Mouse (Mus musculus) liver, embryonic 16.5 days (tissue): Measurements from ENCODE around the gene Zfp973. TPM values are rescaled to one million over a fixed set of nuclear protein-coding genes. Genes with fewer than 3 reads are reported as not detected.
"Not testable (repeated sequence)": the region's sequence is repeated elsewhere in the genome, so short reads cannot be mapped to it uniquely, and the experiment has no call there.

Experiments used
- ATAC-seq: fragments of 200-750 bp; cut with Nextera tagmentation; 2 replicates; pipeline ENCODE4 v1.8.0; 2017; ENCODE audit warnings: low read depth, mild to moderate bottlenecking, moderate number of reproducible peaks, moderate library complexity
- H3K27ac ChIP-seq: fragments of 300-500 bp; sonication (generic); 2 replicates; pipeline ENCODE4 v1.5.1; 2014; ENCODE audit warnings: mild to moderate bottlenecking, low read length
- H3K27me3 ChIP-seq: fragments of 300-500 bp; sonication (generic); 2 replicates; pipeline ENCODE4 v1.6.1; 2014; ENCODE audit warnings: low read depth, low read length, mixed read lengths; ENCODE audit not compliant: control insufficient read depth, insufficient read depth
- H3K36me3 ChIP-seq: fragments of 300-500 bp; sonication (generic); 2 replicates; pipeline ENCODE4 v1.6.1; 2014; ENCODE audit warnings: mild to moderate bottlenecking; ENCODE audit not compliant: control insufficient read depth, insufficient read depth
- H3K4me1 ChIP-seq: fragments of 300-500 bp; sonication (generic); 2 replicates; pipeline ENCODE4 v1.6.1; 2014; ENCODE audit warnings: low read depth, low read length, mixed read lengths; ENCODE audit not compliant: control insufficient read depth
- H3K4me2 ChIP-seq: fragments of 300-500 bp; sonication (generic); 2 replicates; pipeline ENCODE4 v1.6.1; 2014; ENCODE audit warnings: low read depth, low read length, mixed read lengths
- H3K4me3 ChIP-seq: fragments of 300-500 bp; sonication (generic); 2 replicates; pipeline ENCODE4 v1.5.1; 2014; ENCODE audit warnings: low read depth, mild to moderate bottlenecking, low read length
- H3K9ac ChIP-seq: fragments of 300-500 bp; sonication (generic); 2 replicates; pipeline ENCODE4 v1.6.1; 2014; ENCODE audit warnings: low read depth, low read length
- H3K9me3 ChIP-seq: fragments of 300-500 bp; sonication (generic); replicated peaks from 2 replicates; pipeline ENCODE4 v1.6.1; 2016; ENCODE audit warnings: low read length; ENCODE audit not compliant: control insufficient read depth
- WGBS: fragments of 180-500 bp; shearing (Covaris S2); extraction: QIAGEN DNeasy Blood & Tissue Kit; methylation state at CpG from one replicate; pipeline ENCODE4 v1.1.7; 2014; ENCODE audit not compliant: insufficient replicate concordance; 5-methylcytosine and 5-hydroxymethylcytosine counted together
- polyA plus RNA-seq: library from polyadenylated mRNA; unstranded; fragments of >200 nt; fragmentation: Nextera tagmentation; extraction: Ambion mirVana; gene quantifications from 2 replicates; pipeline ENCODE4 v1.2.1, GENCODE M21; 2015

Zfp973 gene
- 2.5 and 2.8 TPM in 2 replicates for polyA plus RNA-seq

DNA sequence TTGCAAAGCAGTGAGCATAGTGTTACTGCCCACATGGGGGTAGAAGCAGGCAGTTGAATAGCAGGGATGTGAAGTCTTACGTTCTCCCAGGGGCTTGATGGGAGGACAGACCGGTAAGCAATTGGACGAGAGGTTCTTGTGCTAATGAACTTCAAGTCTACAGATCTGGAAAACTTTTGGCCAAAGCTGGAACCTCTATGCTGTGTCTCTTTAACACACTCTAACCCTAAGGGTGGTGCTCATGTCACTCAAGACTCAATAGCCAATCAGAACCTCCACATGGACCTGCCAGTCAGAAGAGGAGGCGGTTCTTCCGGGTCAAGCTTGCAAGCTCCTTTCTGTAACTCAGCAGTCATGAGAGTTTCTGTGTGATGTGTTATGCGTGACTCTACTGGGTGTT is at the start of gene Zfp973:
TSS of gene Zfp973 (plus strand) at position 301 of the 400 bp plus-strand sequence.
- H3K9ac ChIP-seq, ATAC-seq, H3K4me1 ChIP-seq, H3K4me3 ChIP-seq, H3K9me3 ChIP-seq, H3K36me3 ChIP-seq, H3K27me3 ChIP-seq, H3K27ac ChIP-seq, H3K4me2 ChIP-seq: not testable (repeated sequence)
- WGBS = no CpG with 5 or more reads among the region's 6 CpGs

DNA sequence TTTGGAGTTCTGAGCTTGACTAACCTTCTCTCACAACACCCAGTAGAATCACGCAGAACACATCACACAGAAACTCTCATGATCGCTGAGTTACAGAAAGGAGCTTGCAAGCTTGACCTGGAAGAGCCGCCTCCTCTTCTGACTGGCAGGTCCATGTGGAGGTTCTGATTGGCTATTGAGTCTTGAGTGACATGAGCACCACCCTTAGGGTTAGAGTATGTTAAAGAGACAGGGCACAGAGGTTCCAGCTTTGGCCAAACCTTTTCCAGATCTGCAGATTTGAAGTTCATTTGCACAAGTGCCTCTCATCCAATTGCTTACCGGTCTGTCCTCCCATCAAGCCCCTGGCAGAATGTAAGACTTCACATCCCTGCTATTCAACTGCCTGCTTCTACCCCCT is 34.1 kb upstream of the Zfp973 start, which contains the start of gene Gm14308:
TSS of gene Gm14308 (minus strand) at position 101 of the 400 bp plus-strand sequence.
- not testable (repeated sequence) for H3K9ac ChIP-seq, ATAC-seq, H3K4me1 ChIP-seq, H3K4me2 ChIP-seq, H3K36me3 ChIP-seq, H3K27me3 ChIP-seq, H3K9me3 ChIP-seq, H3K27ac ChIP-seq, H3K4me3 ChIP-seq
- WGBS = no CpG with 5 or more reads among the region's 4 CpGs

DNA sequence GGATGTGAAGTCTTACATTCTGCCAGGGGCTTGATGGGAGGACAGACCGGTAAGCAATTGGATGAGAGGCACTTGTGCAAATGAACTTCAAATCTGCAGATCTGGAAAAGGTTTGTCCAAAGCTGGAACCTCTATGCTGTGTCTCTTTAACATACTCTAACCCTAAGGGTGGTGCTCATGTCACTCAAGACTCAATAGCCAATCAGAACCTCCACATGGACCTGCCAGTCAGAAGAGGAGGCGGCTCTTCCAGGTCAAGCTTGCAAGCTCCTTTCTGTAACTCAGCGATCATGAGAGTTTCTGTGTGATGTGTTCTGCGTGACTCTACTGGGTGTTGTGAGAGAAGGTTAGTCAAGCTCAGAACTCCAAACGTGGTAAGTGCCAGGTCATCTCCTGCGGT is 37.7 kb downstream of the Zfp973 start, which contains the start of gene Gm14305:
TSS of gene Gm14305 (plus strand) at position 278 of the 400 bp plus-strand sequence.
- H3K4me1 ChIP-seq, ATAC-seq, H3K9me3 ChIP-seq, H3K27ac ChIP-seq, H3K27me3 ChIP-seq, H3K36me3 ChIP-seq: not testable (repeated sequence)
- H3K4me3 ChIP-seq = peak within 1 kb of the TSS; percentile 55
- H3K9ac ChIP-seq = 0 out of 2 replicates have a peak within 1 kb of the TSS, but pooled peaks have one; percentile 3
- H3K4me2 ChIP-seq = peak within 1 kb of the TSS; percentile 32
- 0% methylated on average over 1 of the region's 6 CpGs for WGBS

Other genes starting within 250 kb of the Zfp973 start
- gene Gm14435, start 246.9 kb upstream of the Zfp973 start, polyA plus RNA-seq = 4.2 and 4.8 TPM in 2 replicates
- 0.26 and 1.4 TPM in 2 replicates for gene Gm14434, start 183.7 kb upstream of the Zfp973 start, polyA plus RNA-seq
- gene Zfp967, start 149.5 kb upstream of the Zfp973 start, polyA plus RNA-seq = not detected in 2 replicates
- 1.1 and 1.3 TPM in 2 replicates for gene Gm14308, start 34.2 kb upstream of the Zfp973 start, polyA plus RNA-seq
- gene Gm14305, start 37.8 kb downstream of the Zfp973 start, polyA plus RNA-seq = 4.2 and 4.3 TPM in 2 replicates
- 3.8 and 4.4 TPM in 2 replicates for gene Gm14295, start 128.1 kb downstream of the Zfp973 start, polyA plus RNA-seq
- not detected in 2 replicates for gene Gm14408, start 160.6 kb downstream of the Zfp973 start, polyA plus RNA-seq